Mouse (Mus musculus): Measurements from ENCODE around the gene Srp68. TPM values are rescaled to one million over a fixed set of nuclear protein-coding genes. Genes with fewer than 3 reads are reported as not detected.

The Srp68 gene
- polyA plus RNA-seq, 1 experiment from 2014 or later = 72.1 TPM

DNA sequence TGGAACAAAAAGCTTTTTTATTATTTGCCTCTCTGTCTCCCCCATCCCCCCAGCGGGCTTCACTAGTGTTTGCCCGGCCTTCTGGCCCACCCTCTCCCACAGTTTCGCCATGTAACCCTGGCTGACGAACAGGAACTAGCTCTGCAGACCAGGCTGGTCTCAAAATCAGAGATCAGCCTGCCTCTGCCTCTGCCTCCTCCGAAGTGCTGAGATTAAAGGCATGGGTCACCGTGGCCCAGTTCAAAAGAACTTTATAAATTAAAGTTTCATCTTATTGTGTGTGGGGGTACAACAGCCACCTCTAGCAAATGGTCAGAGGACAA lies 76.5 kb downstream of the Srp68 start:
- Histone ChIP-seq H3K9ac (no peak overlapping the region; the same call in 1 of the 2 replicates), H3K4me2 (peak overlapping the region; percentile 69), H3K27ac (no peak overlapping the region), H3K9me3 (replicated peaks) (no peaks in the 10 kb centered on the region), H3K4me3 (peak overlapping the region; percentile 69), H3K4me1 (peaks cover 19% of the 10 kb centered on the region), H3K27me3 (no peaks in the 10 kb centered on the region), H3K36me3 (ENCODE audit: poor library complexity, severe bottlenecking) (peaks cover 17% of the 10 kb centered on the region; the same call in 1 of the 2 replicates)
- WGBS = 91% methylated on average over 6 of the region's 6 CpGs
- ATAC-seq = no peak

DNA sequence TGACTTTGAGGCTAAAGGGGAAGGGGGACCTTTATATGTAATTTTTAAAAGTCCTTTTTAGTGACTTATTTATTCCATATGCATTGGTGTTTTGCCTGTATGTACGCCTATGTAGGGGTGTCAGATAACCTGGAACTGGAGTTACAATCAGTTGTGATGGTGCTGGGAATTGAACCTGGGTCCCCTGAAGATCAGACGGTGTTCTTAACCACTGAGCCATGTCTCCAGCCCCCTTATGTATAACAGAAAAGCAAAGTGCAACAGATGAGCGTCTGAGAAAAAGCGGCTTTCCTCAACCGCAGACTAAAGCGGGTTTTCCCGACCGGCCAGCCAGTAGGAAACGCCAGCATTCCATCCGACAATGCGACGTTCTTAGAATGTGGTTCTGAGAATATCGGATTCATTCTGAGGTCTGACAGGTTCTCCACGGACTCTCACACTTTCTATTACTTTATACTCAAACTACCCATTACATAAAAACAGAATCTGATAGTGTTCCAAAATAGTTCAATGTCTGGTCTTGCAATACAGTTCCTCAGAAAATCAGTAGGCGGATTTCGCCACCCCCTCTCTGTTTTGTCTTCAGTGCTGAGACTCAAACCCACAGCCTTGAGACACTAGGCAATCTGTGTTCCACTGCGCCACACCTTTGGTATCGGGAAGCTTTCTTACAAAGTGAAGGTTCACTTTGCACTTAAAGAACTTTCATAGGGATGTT lies 77.0 kb downstream of the Srp68 start:
- 0 out of 2 replicates have a peak overlapping the region, but pooled peaks have one; percentile 69 for H3K4me2 ChIP-seq

DNA sequence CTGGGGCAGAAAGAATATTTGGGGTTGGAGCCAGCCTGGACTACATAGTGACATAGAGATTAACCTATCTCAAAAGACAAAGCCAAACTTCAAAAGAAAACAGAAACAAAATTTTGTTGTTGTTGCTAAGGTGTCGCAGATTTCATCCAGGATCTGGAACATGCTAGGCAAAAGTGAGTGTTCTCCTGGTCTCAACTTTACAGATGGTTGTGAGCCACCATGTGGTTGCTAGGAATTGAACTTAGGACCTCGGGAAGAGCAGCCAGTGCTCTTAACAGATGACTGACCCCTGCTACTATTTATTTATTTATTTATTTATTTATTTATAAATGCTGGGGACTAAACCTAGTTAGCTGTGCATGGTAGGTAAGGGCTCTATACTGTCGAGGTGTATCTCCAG lies 77.7 kb downstream of the Srp68 start:
- H3K9ac ChIP-seq = no peak overlapping the region
- H3K4me2 ChIP-seq = no peak overlapping the region
- ATAC-seq = no peak
- H3K27me3 ChIP-seq = no peaks in the 10 kb centered on the region
- peaks cover 18% of the 10 kb centered on the region; the same call in 1 of the 2 replicates for H3K36me3 ChIP-seq (ENCODE audit: poor library complexity, severe bottlenecking)
- 81% methylated on average over 3 of the region's 3 CpGs for WGBS
- H3K27ac ChIP-seq = no peak overlapping the region
- H3K4me1 ChIP-seq = peaks cover 19% of the 10 kb centered on the region
- no peak overlapping the region for H3K4me3 ChIP-seq
- H3K9me3 ChIP-seq (replicated peaks) = no peaks in the 10 kb centered on the region

More for the DNA sequence above, 77.0 kb downstream of the Srp68 start:
- no peaks in the 10 kb centered on the region for H3K9me3 ChIP-seq (replicated peaks)
- no peaks in the 10 kb centered on the region for H3K27me3 ChIP-seq
- no peak overlapping the region for H3K9ac ChIP-seq
- peaks cover 19% of the 10 kb centered on the region for H3K4me1 ChIP-seq
- 95% methylated on average over 18 of the region's 18 CpGs for WGBS
- H3K36me3 ChIP-seq (ENCODE audit: poor library complexity, severe bottlenecking) = peaks cover 17% of the 10 kb centered on the region; the same call in 1 of the 2 replicates
- H3K27ac ChIP-seq = no peak overlapping the region
- no peak overlapping the region for H3K4me3 ChIP-seq
- ATAC-seq = no peak

DNA sequence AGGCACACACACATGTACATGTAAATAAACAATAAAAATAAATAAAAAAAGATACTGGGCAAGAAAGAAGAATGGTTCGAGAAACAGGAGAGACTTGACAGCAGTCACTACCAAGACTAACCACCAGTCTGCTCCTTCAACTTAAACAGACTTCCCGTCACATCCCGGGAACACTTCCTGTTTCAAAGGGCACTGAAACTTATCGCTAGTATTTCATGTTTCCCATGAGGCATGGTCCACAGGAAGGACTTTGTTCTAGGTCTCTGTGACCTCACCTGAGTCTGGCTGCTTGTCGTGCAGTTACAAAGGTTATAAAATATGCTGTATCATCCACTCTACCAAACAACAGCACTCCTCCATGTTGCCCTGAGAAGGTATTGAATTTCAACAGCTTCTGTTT lies 78.8 kb downstream of the Srp68 start:
- no peak overlapping the region for H3K9ac ChIP-seq
- no peak overlapping the region for H3K4me3 ChIP-seq
- H3K36me3 ChIP-seq (ENCODE audit: poor library complexity, severe bottlenecking) = peaks cover 27% of the 10 kb centered on the region
- H3K27ac ChIP-seq = no peak overlapping the region
- H3K4me2 ChIP-seq = no peak overlapping the region
- peaks cover 19% of the 10 kb centered on the region for H3K4me1 ChIP-seq
- 85% methylated on average over 5 of the region's 5 CpGs for WGBS
- no peak for ATAC-seq
- no peaks in the 10 kb centered on the region for H3K9me3 ChIP-seq (replicated peaks)
- H3K27me3 ChIP-seq = no peaks in the 10 kb centered on the region

Other genes with a start within 250 kb of the Srp68 start
- gene H3f3b, start 246.3 kb downstream of the Srp68 start, polyA plus RNA-seq (2015; fragmentation: Nextera tagmentation; extraction: Ambion mirVana) = 2,689 and 2,766 TPM in 2 replicates
- 38.0 and 42.3 TPM in 2 replicates for gene Unk, start 243.9 kb downstream of the Srp68 start, polyA plus RNA-seq (2015; fragmentation: Nextera tagmentation; extraction: Ambion mirVana)
- 0.84 and 0.98 TPM in 2 replicates for gene Unc13d, start 196.3 kb downstream of the Srp68 start, polyA plus RNA-seq (2015; fragmentation: Nextera tagmentation; extraction: Ambion mirVana)
- gene Wbp2, start 187.2 kb downstream of the Srp68 start, polyA plus RNA-seq (2015; fragmentation: Nextera tagmentation; extraction: Ambion mirVana) = 114 and 115 TPM in 2 replicates
- 2.7 and 2.8 TPM in 2 replicates for gene Trim47, start 147.0 kb downstream of the Srp68 start, polyA plus RNA-seq (2015; fragmentation: Nextera tagmentation; extraction: Ambion mirVana)
- 1.2 and 1.6 TPM in 2 replicates for gene Trim65, start 143.1 kb downstream of the Srp68 start, polyA plus RNA-seq (2015; fragmentation: Nextera tagmentation; extraction: Ambion mirVana)
- gene Mrpl38, start 135.3 kb downstream of the Srp68 start, polyA plus RNA-seq (2015; fragmentation: Nextera tagmentation; extraction: Ambion mirVana) = 79.8 and 86.1 TPM in 2 replicates
- 58.5 and 71.5 TPM in 2 replicates for gene Fbf1, start 106.1 kb downstream of the Srp68 start, polyA plus RNA-seq (2015; fragmentation: Nextera tagmentation; extraction: Ambion mirVana)
- 75.3 and 81.6 TPM in 2 replicates for gene Ten1, start 75.4 kb downstream of the Srp68 start, polyA plus RNA-seq (2015; fragmentation: Nextera tagmentation; extraction: Ambion mirVana)
- 35.0 and 43.3 TPM in 2 replicates for gene Acox1, start 75.2 kb downstream of the Srp68 start, polyA plus RNA-seq (2015; fragmentation: Nextera tagmentation; extraction: Ambion mirVana)
- 0.12 and 0.14 TPM in 2 replicates for gene Evpl, start 36.1 kb downstream of the Srp68 start, polyA plus RNA-seq (2015; fragmentation: Nextera tagmentation; extraction: Ambion mirVana)
- 0.09 and 0.16 TPM in 2 replicates for gene Galr2, start 6.7 kb upstream of the Srp68 start, polyA plus RNA-seq (2015; fragmentation: Nextera tagmentation; extraction: Ambion mirVana)
- gene Exoc7, start 33.0 kb upstream of the Srp68 start, polyA plus RNA-seq (2015; fragmentation: Nextera tagmentation; extraction: Ambion mirVana) = 88.9 and 89.2 TPM in 2 replicates
- gene Foxj1, start 61.2 kb upstream of the Srp68 start, polyA plus RNA-seq (2015; fragmentation: Nextera tagmentation; extraction: Ambion mirVana) = 8.1 and 10.6 TPM in 2 replicates
- 18.1 and 20.6 TPM in 2 replicates for gene Rnf157, start 138.8 kb upstream of the Srp68 start, polyA plus RNA-seq (2015; fragmentation: Nextera tagmentation; extraction: Ambion mirVana)
- 45.5 and 58.2 TPM in 2 replicates for gene Ubald2, start 159.9 kb upstream of the Srp68 start, polyA plus RNA-seq (2015; fragmentation: Nextera tagmentation; extraction: Ambion mirVana)
- gene Qrich2, start 192.0 kb upstream of the Srp68 start, polyA plus RNA-seq (2015; fragmentation: Nextera tagmentation; extraction: Ambion mirVana) = 0.09 TPM in 1 of 2 replicates, not detected in the other
- gene Prpsap1, start 220.0 kb upstream of the Srp68 start, polyA plus RNA-seq (2015; fragmentation: Nextera tagmentation; extraction: Ambion mirVana) = 178 and 184 TPM in 2 replicates